Mouse (Mus musculus): ENCODE results near the gene Fam129b. TPM values are rescaled to one million over a fixed set of nuclear protein-coding genes. Genes with fewer than 3 reads are reported as not detected.
A peak's percentile ranks its signal among the peaks of the same experiment; 100 is the strongest.

The Fam129b gene
- 27.0 and 29.1 TPM in 2 replicates for polyA plus RNA-seq (2016; fragmentation: Nextera tagmentation; extraction: Ambion mirVana)

DNA sequence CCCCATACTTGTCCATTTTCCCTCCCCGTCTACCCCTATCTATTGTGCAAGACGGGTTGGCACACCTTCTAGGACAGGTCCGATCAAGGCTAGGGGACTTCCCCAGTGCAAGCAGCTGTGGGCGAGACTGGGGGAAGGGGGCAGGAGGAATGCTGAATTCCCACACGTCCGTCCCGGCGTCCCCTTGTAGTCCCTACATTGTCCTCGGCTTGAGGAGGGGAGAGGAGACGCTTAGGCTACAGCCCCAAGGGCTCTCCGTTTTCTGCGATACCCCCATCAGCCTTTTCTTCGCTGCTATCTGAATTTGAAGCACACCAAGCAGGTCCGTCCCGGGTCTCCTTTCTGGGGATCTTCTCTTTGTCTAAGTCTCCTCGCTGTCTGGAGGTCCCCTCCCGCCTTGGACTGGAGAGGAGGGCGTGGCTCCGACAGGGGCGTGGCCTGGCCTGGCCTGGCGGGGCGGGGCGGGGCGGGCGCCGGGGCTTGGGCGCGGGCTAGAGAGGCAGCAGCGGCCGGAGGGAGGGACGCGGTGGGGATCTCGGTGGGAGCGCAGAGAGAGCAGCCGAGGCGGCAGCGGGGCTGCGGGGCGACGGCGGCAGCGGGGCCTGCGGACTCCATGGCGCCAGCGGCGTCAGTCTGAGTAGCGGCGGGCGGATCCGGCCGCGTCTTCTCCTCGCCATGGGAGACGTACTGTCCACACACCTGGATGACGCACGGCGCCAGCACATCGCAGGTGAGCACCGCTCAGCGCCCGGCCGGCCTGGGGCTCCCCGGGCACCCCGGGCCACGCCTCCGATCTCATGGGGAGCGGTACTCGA, at the start of gene Fam129b:
Gene Fam129b (plus strand): TSS at position 440 of the 815 bp plus-strand sequence.
- peak within 1 kb of the TSS; percentile 90 for H3K27ac ChIP-seq (replicated peaks)
- H3K9me3 ChIP-seq: no peaks in the 10 kb centered on the region
- peak; percentile 90 for ATAC-seq (ENCODE audit: low FRiP score, low read depth)
- WGBS: under 1% methylated on average over 66 of the region's 68 CpGs
- H3K4me2 ChIP-seq (replicated peaks): peak within 1 kb of the TSS; percentile 90
- H3K36me3 ChIP-seq: no peaks in the 10 kb centered on the region
- no peaks in the 10 kb centered on the region for H3K27me3 ChIP-seq
- peaks cover 53% of the 10 kb centered on the region for H3K4me1 ChIP-seq
- H3K4me3 ChIP-seq: peak within 1 kb of the TSS; percentile 77
- peak within 1 kb of the TSS; percentile 92 for H3K9ac ChIP-seq (replicated peaks)

DNA sequence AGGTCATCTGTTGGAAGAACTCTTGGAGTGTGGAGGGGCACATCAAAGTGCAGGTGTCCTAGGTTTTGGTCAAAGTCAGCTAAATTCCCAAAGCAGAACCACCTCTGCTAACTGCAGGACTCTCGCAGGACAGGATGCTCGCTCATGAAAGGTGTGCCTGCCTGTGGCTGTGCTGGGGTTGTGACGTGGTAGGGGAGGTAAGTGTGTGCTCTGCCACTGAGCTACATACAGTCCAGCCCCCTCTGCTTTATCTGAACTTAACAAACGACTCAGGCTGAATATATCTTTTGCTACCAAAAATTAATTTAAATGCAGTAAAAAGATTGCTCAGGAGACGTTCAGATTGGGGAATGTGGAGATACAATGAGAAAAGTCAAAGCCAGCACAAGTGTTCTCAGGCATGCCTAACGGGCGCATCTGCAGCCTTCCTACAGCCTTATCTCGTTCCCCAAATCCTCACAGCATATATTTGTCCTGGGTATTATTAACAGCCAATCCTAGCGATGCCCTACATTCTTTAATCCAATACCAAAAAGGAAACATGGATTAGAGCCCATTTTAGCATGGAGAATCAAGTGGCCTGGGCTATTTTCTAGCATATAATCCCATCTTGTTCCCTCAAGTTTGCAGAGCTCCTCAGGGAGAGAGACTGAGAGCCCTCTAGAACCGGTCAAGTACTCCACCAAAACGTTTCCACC, 46.8 kb upstream of the Fam129b start:
- ATAC-seq (ENCODE audit: low FRiP score, low read depth): no peak
- H3K27ac ChIP-seq (replicated peaks): no peak overlapping the region
- H3K4me1 ChIP-seq: peaks cover 8% of the 10 kb centered on the region
- 70% methylated on average over 11 of the region's 11 CpGs for WGBS
- no peaks in the 10 kb centered on the region for H3K36me3 ChIP-seq
- no peak overlapping the region for H3K4me3 ChIP-seq
- H3K4me2 ChIP-seq (replicated peaks): no peak overlapping the region
- H3K9me3 ChIP-seq: no peaks in the 10 kb centered on the region
- H3K27me3 ChIP-seq: no peaks in the 10 kb centered on the region
- H3K9ac ChIP-seq (replicated peaks): no peak overlapping the region

DNA sequence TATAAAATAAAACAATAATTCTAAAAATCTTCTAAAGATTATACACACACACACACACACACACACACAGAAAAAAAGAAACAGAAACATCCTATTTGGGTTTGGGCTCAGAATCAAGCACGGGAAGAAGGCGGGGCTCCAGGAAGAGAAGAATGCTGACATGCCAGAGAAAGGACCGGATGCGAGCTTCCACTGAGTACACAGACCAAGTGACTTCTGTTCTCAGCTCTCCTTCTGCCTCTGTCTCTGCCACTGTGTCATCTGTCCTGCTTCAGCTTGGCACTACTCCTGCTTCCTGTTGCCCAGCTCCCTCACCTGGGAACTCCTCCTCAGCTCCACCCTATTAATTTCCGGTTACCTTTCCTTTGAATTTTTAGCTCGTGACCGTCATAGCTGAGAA, 41.4 kb upstream of the Fam129b start:
- Histone ChIP-seq H3K27me3 (no peaks in the 10 kb centered on the region), H3K9me3 (no peaks in the 10 kb centered on the region), H3K4me1 (peaks cover 6% of the 10 kb centered on the region), H3K36me3 (no peaks in the 10 kb centered on the region), H3K27ac (replicated peaks) (peak overlapping the region; percentile 20; the same call in 1 of the 2 replicates), H3K4me3 (no peak overlapping the region), H3K9ac (replicated peaks) (no peak overlapping the region), H3K4me2 (replicated peaks) (no peak overlapping the region)
- WGBS: 61% methylated on average over 7 of the region's 7 CpGs
- ATAC-seq (ENCODE audit: low FRiP score, low read depth): no peak

DNA sequence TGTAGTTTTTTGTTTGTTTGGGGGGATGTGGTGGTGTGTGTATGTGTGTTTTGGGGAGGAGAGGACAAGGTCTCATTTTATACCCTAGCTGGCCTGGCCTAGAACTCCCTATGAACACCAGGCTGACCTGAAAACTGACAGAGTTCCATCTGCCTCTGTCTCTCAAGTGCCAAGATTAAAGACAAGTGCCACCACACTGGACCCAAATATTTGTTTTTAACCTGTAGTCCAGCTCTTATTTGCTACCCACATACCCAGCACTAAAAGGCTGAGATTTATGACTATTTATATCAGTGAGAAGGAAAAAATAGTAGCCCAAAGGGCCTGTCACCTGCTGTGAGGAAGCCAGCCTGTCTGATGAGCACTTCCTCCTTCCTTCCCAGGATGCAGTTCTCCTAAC, 40.3 kb upstream of the Fam129b start:
- no peaks in the 10 kb centered on the region for H3K9me3 ChIP-seq
- H3K4me3 ChIP-seq: no peak overlapping the region
- H3K9ac ChIP-seq (replicated peaks): no peak overlapping the region
- H3K4me1 ChIP-seq: peaks cover 6% of the 10 kb centered on the region
- no peaks in the 10 kb centered on the region for H3K27me3 ChIP-seq
- no peak overlapping the region for H3K27ac ChIP-seq (replicated peaks)
- no peak overlapping the region for H3K4me2 ChIP-seq (replicated peaks)
- H3K36me3 ChIP-seq: no peaks in the 10 kb centered on the region
- no peak for ATAC-seq (ENCODE audit: low FRiP score, low read depth)

DNA sequence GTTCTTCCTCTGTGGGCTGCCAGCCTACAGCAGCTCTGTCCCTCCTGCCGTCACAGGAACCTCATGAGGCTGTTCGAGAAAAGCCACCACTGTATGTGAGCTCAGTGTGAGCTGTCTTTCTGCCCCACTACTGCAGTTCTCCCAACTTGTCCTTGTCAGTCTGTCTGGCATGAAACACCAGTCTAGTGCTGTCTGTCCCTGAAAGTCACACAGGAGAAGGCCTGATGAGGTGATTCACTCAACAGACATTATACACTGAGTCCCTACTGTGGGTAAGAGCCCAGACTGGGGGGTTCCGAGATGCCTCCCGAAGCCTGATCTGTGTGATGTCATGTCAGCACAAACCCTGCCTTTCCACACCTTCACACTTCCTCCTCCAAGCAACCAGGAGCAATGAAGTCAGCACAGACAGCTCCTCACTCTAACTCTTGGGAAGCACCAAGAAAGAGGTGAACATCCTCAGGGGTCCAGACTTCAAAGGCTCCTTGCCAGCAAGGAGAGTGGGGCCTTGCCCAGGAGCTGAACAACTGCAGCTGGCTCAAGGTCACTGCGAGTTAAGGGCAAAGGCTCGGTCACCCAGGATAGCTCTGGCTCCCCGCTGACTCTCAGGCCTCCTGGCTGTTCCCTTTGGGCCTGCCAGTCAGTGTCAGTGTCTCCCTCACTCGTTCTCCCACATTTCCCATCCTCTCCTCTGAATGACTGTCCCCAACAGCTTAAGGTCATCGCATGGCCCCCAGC, 37.6 kb upstream of the Fam129b start:
- Histone ChIP-seq H3K4me3 (no peak overlapping the region), H3K9me3 (no peaks in the 10 kb centered on the region), H3K4me1 (peaks cover 2% of the 10 kb centered on the region; the same call in 1 of the 2 replicates), H3K27ac (replicated peaks) (no peak overlapping the region), H3K4me2 (replicated peaks) (no peak overlapping the region), H3K9ac (replicated peaks) (no peak overlapping the region), H3K27me3 (no peaks in the 10 kb centered on the region), H3K36me3 (no peaks in the 10 kb centered on the region)
- no peak for ATAC-seq (ENCODE audit: low FRiP score, low read depth)
- WGBS: 76% methylated on average over 9 of the region's 9 CpGs

DNA sequence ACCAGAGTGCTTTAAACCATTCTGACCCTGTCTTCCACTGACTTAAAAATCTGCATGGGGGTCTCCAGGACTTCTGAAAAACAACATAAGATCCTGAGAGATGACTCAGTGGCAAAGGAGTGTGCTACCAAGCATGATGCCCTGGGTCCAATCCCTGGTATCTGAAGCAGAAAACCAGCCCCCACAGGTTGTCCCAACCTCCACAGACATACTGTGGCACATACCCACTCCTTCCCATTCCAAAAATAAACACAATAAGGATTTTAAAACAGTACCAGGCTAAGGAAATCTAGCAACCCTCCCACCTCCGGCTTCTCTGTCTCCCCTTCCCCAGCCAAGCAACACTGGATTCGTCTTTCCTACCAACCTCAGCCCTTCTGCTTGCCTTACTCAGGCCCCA, 36.7 kb upstream of the Fam129b start:
- H3K36me3 ChIP-seq: no peaks in the 10 kb centered on the region
- H3K4me1 ChIP-seq: peaks cover 7% of the 10 kb centered on the region; the same call in 1 of the 2 replicates
- no peak overlapping the region for H3K27ac ChIP-seq (replicated peaks)
- WGBS: 78% methylated on average over 2 of the region's 2 CpGs
- ATAC-seq (ENCODE audit: low FRiP score, low read depth): no peak
- no peak overlapping the region for H3K4me3 ChIP-seq
- no peak overlapping the region for H3K9ac ChIP-seq (replicated peaks)
- H3K4me2 ChIP-seq (replicated peaks): no peak overlapping the region
- no peaks in the 10 kb centered on the region for H3K27me3 ChIP-seq
- H3K9me3 ChIP-seq: no peaks in the 10 kb centered on the region

DNA sequence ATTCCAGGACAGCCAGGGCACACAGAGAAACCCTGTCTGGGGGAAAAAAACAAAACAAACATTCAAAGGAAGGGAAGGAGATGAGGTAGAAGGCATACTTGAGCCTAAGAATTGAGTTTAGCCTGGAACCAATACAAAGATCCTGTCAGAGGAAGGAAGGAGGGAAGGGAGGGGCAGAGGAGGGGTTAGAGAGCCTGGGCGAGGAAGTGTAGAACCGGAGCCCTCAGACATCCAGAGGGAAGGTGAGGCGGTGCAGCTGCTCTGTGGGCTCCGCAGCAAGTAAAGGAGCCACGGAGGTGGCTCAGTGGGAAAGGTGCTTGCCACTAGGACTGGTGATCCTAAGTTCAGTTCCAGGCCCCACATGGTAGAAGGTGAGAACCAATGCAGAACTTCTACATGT, 34.8 kb upstream of the Fam129b start:
- H3K27ac ChIP-seq (replicated peaks): no peak overlapping the region
- no peaks in the 10 kb centered on the region for H3K27me3 ChIP-seq
- 73% methylated on average over 5 of the region's 5 CpGs for WGBS
- peaks cover 18% of the 10 kb centered on the region for H3K4me1 ChIP-seq
- H3K4me3 ChIP-seq: no peak overlapping the region
- H3K9ac ChIP-seq (replicated peaks): no peak overlapping the region
- H3K9me3 ChIP-seq: no peaks in the 10 kb centered on the region
- ATAC-seq (ENCODE audit: low FRiP score, low read depth): no peak
- no peaks in the 10 kb centered on the region for H3K36me3 ChIP-seq
- no peak overlapping the region for H3K4me2 ChIP-seq (replicated peaks)

DNA sequence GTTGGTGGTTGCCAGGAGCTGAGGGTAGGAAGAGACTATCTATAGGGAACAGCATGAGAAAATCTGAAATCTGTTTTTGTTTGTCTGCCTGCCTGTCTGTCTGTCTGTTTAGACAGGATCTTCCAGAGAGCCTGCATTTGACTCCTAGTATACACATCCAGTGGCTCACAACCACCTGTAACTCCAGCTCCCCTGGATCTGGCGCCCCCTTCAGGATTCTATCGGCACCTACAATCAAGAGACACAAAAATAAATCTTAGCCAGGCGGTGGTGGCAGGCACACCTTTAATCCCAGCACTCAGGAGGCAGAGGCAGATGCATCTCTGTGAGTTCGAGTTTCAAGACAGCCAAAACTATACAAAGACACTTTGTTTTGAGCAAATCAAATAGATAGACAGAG, 33.4 kb upstream of the Fam129b start:
- H3K4me1 ChIP-seq: peaks cover 19% of the 10 kb centered on the region
- H3K36me3 ChIP-seq: no peaks in the 10 kb centered on the region
- H3K27me3 ChIP-seq: no peaks in the 10 kb centered on the region
- H3K9ac ChIP-seq (replicated peaks): no peak overlapping the region
- ATAC-seq (ENCODE audit: low FRiP score, low read depth): no peak
- H3K27ac ChIP-seq (replicated peaks): no peak overlapping the region
- no peak overlapping the region for H3K4me2 ChIP-seq (replicated peaks)
- 50% methylated on average over 4 of the region's 4 CpGs for WGBS
- H3K4me3 ChIP-seq: no peak overlapping the region
- H3K9me3 ChIP-seq: no peaks in the 10 kb centered on the region

DNA sequence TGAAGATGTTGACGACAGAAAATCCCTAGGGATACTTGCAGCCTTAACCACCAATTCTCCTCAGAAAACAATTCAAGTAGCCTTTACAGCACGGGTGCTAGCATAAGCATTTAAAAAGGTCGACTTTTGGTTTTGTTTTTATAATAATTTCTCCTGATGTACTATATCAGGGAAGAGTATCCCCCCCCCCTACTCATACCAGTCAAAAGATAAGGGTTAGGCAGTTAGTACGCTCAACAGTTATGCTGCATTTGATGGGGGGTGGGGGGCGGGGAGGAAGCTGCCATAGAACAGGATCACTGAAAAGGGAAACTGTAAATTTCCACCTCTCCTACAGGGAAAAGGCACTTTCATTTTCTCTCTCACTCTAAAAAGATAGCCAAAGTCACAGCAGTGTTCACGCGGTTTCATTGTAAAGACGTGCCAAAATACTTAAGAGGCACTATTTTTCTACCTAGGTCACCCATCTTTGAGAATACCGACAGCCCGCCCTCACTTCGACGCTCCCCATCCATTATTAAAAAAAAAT, 30.3 kb upstream of the Fam129b start:
- Histone ChIP-seq H3K27ac (replicated peaks) (peak overlapping the region; percentile 79; the same call in 1 of the 2 replicates), H3K9ac (replicated peaks) (peak overlapping the region; percentile 82), H3K27me3 (peaks cover under 1% of the 10 kb centered on the region), H3K4me3 (peak overlapping the region; percentile 82), H3K36me3 (no peaks in the 10 kb centered on the region), H3K4me1 (peaks cover 20% of the 10 kb centered on the region), H3K9me3 (no peaks in the 10 kb centered on the region), H3K4me2 (replicated peaks) (peak overlapping the region; percentile 97)
- ATAC-seq (ENCODE audit: low FRiP score, low read depth): no peak
- WGBS: 7% methylated on average over 12 of the region's 12 CpGs

DNA sequence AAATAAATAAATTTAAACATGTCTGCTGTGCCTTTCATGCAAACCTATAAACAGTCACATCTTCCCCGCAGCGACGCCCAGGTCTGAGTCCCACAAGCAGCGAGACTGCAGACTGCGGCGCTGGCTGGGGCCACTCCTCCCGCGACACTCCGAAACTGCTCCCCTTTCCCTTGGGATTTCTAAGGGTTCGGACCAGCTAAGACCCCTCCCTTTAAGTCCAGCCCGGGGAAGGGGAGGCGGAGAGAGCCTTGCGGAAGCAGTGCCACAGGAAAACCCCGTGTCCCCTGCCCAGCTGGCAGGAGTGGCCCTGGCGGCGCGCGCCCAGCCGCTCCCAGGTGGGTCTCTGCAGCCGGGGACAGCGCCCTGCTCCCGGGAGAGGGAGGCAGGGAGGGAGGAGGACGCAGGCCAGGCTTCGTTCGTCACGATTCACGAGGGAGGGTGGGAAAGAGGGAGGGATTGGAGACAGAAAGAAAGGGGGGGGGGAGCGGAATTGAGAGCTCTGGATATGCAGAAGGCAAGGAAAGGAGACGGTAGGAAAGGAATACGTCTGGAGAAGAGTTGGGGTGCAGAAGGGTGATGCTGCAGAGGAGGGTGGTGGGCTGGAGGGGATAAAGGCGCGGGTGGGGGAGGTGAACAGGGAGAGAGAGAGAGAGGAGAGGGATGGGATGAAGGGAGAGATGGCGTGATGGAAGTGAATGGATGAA, 29.7 kb upstream of the Fam129b start:
- H3K4me3 ChIP-seq: peak overlapping the region; percentile 82
- no peaks in the 10 kb centered on the region for H3K36me3 ChIP-seq
- H3K27ac ChIP-seq (replicated peaks): peak overlapping the region; percentile 79
- no peaks in the 10 kb centered on the region for H3K9me3 ChIP-seq
- peak; percentile 39 for ATAC-seq (ENCODE audit: low FRiP score, low read depth)
- H3K27me3 ChIP-seq: peaks cover 7% of the 10 kb centered on the region
- H3K9ac ChIP-seq (replicated peaks): peak overlapping the region; percentile 82
- peaks cover 20% of the 10 kb centered on the region for H3K4me1 ChIP-seq
- peak overlapping the region; percentile 97 for H3K4me2 ChIP-seq (replicated peaks)
- under 1% methylated on average over 33 of the region's 33 CpGs for WGBS

DNA sequence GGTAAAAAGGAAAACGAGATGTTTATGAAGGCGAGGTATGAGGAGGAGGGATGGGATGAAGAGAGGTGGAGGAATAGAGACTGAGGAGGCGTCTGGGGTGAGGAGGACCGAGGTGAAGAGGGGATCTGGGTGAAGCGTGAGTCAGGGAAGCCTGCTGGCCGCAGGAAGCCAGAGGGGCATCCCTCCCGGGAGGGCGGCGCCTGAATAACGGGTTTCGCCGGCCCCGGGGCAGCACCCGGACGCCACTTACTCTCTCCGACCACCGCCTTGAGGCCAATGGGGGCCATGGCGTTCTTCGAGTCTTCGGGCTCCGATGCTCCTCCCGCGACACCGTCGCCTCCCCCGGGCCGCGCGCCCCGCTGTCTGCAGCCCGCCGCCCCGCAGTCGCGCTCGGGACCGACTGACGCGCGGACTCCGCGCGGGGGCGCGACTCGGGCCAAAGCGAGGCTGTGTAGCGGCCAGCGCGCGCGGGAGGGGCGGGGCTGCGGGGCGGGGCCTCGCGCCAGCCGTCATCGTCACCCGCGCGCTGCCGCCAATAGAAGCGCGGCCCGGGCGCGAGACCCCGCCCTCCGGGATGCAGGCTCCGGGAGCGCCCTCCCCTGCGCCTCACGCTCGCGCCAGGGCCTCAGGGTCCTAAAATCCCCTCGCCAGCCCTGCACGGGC, 29.0 kb upstream of the Fam129b start, which contains the start of gene Stxbp1:
Gene Stxbp1 (minus strand): TSS at position 441 of the 663 bp plus-strand sequence.
- Histone ChIP-seq H3K4me1 (peaks cover 22% of the 10 kb centered on the region), H3K4me3 (peak within 1 kb of the TSS; percentile 82), H3K9ac (replicated peaks) (peak within 1 kb of the TSS; percentile 82), H3K27me3 (peaks cover 14% of the 10 kb centered on the region), H3K27ac (replicated peaks) (peak within 1 kb of the TSS; percentile 79), H3K9me3 (no peaks in the 10 kb centered on the region), H3K4me2 (replicated peaks) (peak within 1 kb of the TSS; percentile 97), H3K36me3 (no peaks in the 10 kb centered on the region)
- WGBS: 0% methylated on average over 67 of the region's 78 CpGs
- ATAC-seq (ENCODE audit: low FRiP score, low read depth): peak; percentile 94

All from midbrain, embryonic 12.5 days (tissue).